Mouse (Mus musculus) G1E (cell line): ENCODE measurements around the gene Astn2.

ENCODE experiments used
- CTCF ChIP-seq: IDR thresholded peaks from 2 replicates; pipeline ENCODE4 v1.5.1; 2012; ENCODE audit warnings: low read depth, low read length, inconsistent platforms, mixed read lengths
- GATA1 ChIP-seq: IDR thresholded peaks from 2 replicates; pipeline ENCODE4 v1.6.1; 2012; ENCODE audit warnings: borderline replicate concordance, low read length, inconsistent platforms, mixed read lengths
- POLR2AphosphoS5 ChIP-seq: IDR thresholded peaks from 2 replicates; pipeline ENCODE4 v1.6.1; 2012; ENCODE audit warnings: low read depth, low read length, inconsistent platforms; ENCODE audit not compliant: insufficient replicate concordance
- TAL1 ChIP-seq: conservative IDR thresholded peaks from 2 replicates; pipeline ENCODE4 v1.6.1; 2012; ENCODE audit warnings: low read depth, low read length, inconsistent platforms, mixed read lengths

DNA sequence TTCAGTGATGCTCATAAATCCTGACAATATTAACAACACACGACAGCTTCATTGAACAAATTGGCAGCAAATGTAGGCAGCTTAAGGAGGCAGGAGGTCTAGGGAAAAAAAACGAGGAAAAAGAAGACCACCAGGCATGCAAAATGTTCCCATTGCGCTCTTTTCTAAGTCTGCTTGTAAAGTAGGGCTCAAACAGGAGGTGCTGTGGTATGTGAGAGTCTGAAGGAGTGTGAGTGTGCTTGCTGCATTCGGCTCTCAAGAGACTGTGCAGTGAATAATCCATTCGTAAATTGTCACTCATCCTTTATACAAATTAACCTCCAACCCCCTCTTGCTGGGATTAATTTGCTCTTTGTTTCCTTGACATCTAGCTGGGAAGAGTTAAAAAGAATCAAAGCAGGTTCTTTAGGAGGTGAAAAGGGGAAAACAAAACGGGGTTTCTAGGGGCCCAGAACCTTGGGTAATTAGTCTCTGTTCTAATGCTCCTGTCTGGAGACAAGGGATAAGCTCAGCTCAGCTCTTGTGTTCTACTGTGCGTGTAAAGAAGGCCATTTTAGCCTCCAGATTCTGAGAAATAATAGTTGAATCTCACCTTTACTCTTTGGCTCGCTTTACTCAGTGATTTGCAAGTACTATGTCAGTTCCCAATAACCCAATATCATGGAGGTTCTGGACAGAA is 89.5 kb downstream of the Astn2 start:
- TF ChIP-seq GATA1 = no peak
- no peak for TF ChIP-seq TAL1
- no peak for TF ChIP-seq CTCF
- TF ChIP-seq POLR2AphosphoS5 = no peak
